Comparison of ENCODE assay signal across 8 mouse cellular contexts in genomic region chr3:88738641-88739040, GRCm38 (mm10). TPM values are rescaled to one million over a fixed set of nuclear protein-coding genes. Genes with fewer than 3 reads are reported as not detected.
DNase-seq lines count a peak whose midpoint lies in the region; ATAC-seq and TF ChIP-seq lines count a peak whose summit lies in the region.

No protein-coding gene starts in this region.

- peak; percentile 49 to 61 for DNase-seq in left cerebral cortex, adult 18-20 months (ENCODE audit: low spot score in 2 of 2)
- DNase-seq in left cerebral cortex, postnatal 36 days (ENCODE audit: low spot score in 2 of 2) = no peak
- DNase-seq in ES-E14 (ENCODE audit: low read depth, low spot score) = peak; percentile 67
- DNase-seq in adrenal gland, postnatal 36 days = peak; percentile 78 to 81
- DNase-seq in gastrocnemius, adult 18-20 months (ENCODE audit: low spot score) = peak; percentile 62
- peak; percentile 48 for DNase-seq in left cerebral cortex, postnatal 4 days

- no peak overlapping the region for H3K4me3 ChIP-seq in ES-E14 (ENCODE audit: insufficient read depth in 1 of 2, low read depth in 1 of 2, low read length in 2 of 2, poor library complexity in 1 of 2, severe bottlenecking in 1 of 2)
- H3K4me3 ChIP-seq in olfactory bulb, adult 2 months (ENCODE audit: insufficient read depth, low read depth, low read length) = no peak overlapping the region
- no peak overlapping the region for H3K4me3 ChIP-seq in forebrain, embryonic 13.5 days

- 49% methylated on average over 3 of the region's 3 CpGs for WGBS in olfactory bulb, adult 2 months
- WGBS in forebrain, embryonic 13.5 days = 61% methylated on average over 3 of the region's 3 CpGs

- no peaks in the 10 kb centered on the region for H3K36me3 ChIP-seq in ES-E14 (ENCODE audit: control insufficient read depth, insufficient read depth, low read length, poor library complexity, severe bottlenecking)
- peaks cover 69% of the 10 kb centered on the region for H3K36me3 ChIP-seq in forebrain, embryonic 13.5 days (ENCODE audit: poor library complexity, severe bottlenecking)

- no peak overlapping the region for H3K9ac ChIP-seq in ES-E14 (ENCODE audit: insufficient read depth, low read depth, low read length, poor library complexity, severe bottlenecking)
- no peak overlapping the region for H3K9ac ChIP-seq in forebrain, embryonic 13.5 days

- no peaks in the 10 kb centered on the region for H3K4me1 ChIP-seq in ES-E14 (ENCODE audit: control insufficient read depth in 2 of 2, insufficient read depth in 2 of 2, low read length in 2 of 2, poor library complexity in 1 of 2)
- peaks cover 3% of the 10 kb centered on the region; the same call in 1 of the 2 replicates for H3K4me1 ChIP-seq in olfactory bulb, adult 2 months (ENCODE audit: control insufficient read depth, insufficient read depth, low read length)
- no peaks in the 10 kb centered on the region for H3K4me1 ChIP-seq in forebrain, embryonic 13.5 days

- no peak overlapping the region for H3K27ac ChIP-seq in ES-E14 (ENCODE audit: insufficient read depth, low read depth, low read length, poor library complexity, severe bottlenecking)
- no peak overlapping the region for H3K27ac ChIP-seq in olfactory bulb, adult 2 months (ENCODE audit: insufficient read depth, low read depth, low read length)
- no peak overlapping the region for H3K27ac ChIP-seq in forebrain, embryonic 13.5 days

- in situ Hi-C loops in ES-E14 (cut with MboI; ENCODE audit: low sequenced_read_pairs in 2 of 2, unreplicated experiment in 2 of 2) = no loop called here

- H3K9me3 ChIP-seq in ES-E14 (ENCODE audit: control insufficient read depth, insufficient read depth, low read depth, low read length) = peaks cover 2% of the 10 kb centered on the region; the same call in 1 of the 2 replicates
- H3K9me3 ChIP-seq in forebrain, embryonic 13.5 days (replicated peaks) = no peaks in the 10 kb centered on the region

- no peak for ATAC-seq in forebrain, embryonic 13.5 days

- intact Hi-C loops in left cerebral cortex, postnatal 36 days (cut with DNase I) = loop anchor here (5.0 kb wide), 1 partner anchor 146 kb away; no protein-coding TSS in a partner anchor
- intact Hi-C loops in left cerebral cortex, postnatal 4 days (cut with DNase I) = no loop called here

- H3K4me2 ChIP-seq in forebrain, embryonic 13.5 days = no peak overlapping the region

- TF ChIP-seq CTCF in olfactory bulb, adult 2 months (IDR thresholded peaks at IDR 0.05; ENCODE audit: insufficient read depth, low read depth, low read length) = peak; percentile 29; the same call in 1 of the 2 replicates

- TF ChIP-seq POLR2A in olfactory bulb, adult 2 months (IDR thresholded peaks at IDR 0.05; ENCODE audit: insufficient read depth, low read depth, low read length) = no peak

- H3K27me3 ChIP-seq in forebrain, embryonic 13.5 days = no peaks in the 10 kb centered on the region

TF ChIP-seq in ES-E14, 5 proteins besides CTCF, POLR2A, EP300 and RAD21:
- TF ChIP-seq HCFC1 (IDR thresholded peaks at IDR 0.05; ENCODE audit: borderline replicate concordance, insufficient read depth, low read length) (0 out of 2 replicates have a peak, but pooled peaks have one; percentile 29), ZNF384 (IDR thresholded peaks at IDR 0.05; ENCODE audit: low read depth, low read length) (no peak), CHD2 (IDR thresholded peaks at IDR 0.05; ENCODE audit: low read depth, low read length) (no peak), MAFK (IDR thresholded peaks at IDR 0.05; ENCODE audit: insufficient read depth, low read depth, low read length) (no peak), ZC3H11A (IDR thresholded peaks at IDR 0.05; ENCODE audit: borderline replicate concordance, low read depth, low read length) (peak; percentile 49; the same call in 1 of the 2 replicates)

RNA-seq across cellular contexts. Expression of gene Rit1, which starts 22.0 kb away (rescaled TPM):
- total RNA-seq in left cerebral cortex, adult 18-20 months (2021) = 10 to 100 TPM; 41.4 to 42.9 TPM
- total RNA-seq in left cerebral cortex, postnatal 36 days (2021) = 10 to 100 TPM; 47.9 to 51.3 TPM
- 10.7 and 18.3 TPM in 2 replicates for total RNA-seq in ES-E14 (2012; rRNA removed)
- total RNA-seq in adrenal gland, postnatal 36 days (2021) = 10 to 100 TPM; 49.9 to 58.4 TPM
- 10 to 100 TPM; 18.0 to 22.4 TPM for total RNA-seq in gastrocnemius, adult 18-20 months (2021)
- 10 to 100 TPM; 45.0 to 46.9 TPM for total RNA-seq in left cerebral cortex, postnatal 4 days (2021)
- polyA plus RNA-seq in olfactory bulb, adult 2 months (2012; ENCODE audit: insufficient read depth, insufficient read length, low replicate concordance, missing spikeins) = not detected in 2 replicates
- 49.5 and 52.6 TPM in 2 replicates for polyA plus RNA-seq in forebrain, embryonic 13.5 days (2015; fragmentation: Nextera tagmentation; extraction: Ambion mirVana)

RNA-seq across cellular contexts. Expression of gene Syt11, which starts 36.3 kb away (rescaled TPM):
- total RNA-seq in left cerebral cortex, adult 18-20 months (2021) = 100 to 1,000 TPM; 511 to 528 TPM
- total RNA-seq in left cerebral cortex, postnatal 36 days (2021) = 100 to 1,000 TPM; 498 to 620 TPM
- 12.4 and 13.9 TPM in 2 replicates for total RNA-seq in ES-E14 (2012; rRNA removed)
- total RNA-seq in adrenal gland, postnatal 36 days (2021) = 1 to 10 TPM; 6.0 to 9.4 TPM
- 1 to 10 TPM; 3.7 to 4.6 TPM for total RNA-seq in gastrocnemius, adult 18-20 months (2021)
- total RNA-seq in left cerebral cortex, postnatal 4 days (2021) = 100 to 1,000 TPM; 238 to 268 TPM
- 88.7 and 382 TPM in 2 replicates for polyA plus RNA-seq in olfactory bulb, adult 2 months (2012; ENCODE audit: insufficient read depth, insufficient read length, low replicate concordance, missing spikeins)
- polyA plus RNA-seq in forebrain, embryonic 13.5 days (2015; fragmentation: Nextera tagmentation; extraction: Ambion mirVana) = 218 and 237 TPM in 2 replicates

RNA-seq across cellular contexts. Expression of gene Khdc4, which starts 53.0 kb away (rescaled TPM):
- 10 to 100 TPM; 56.8 to 57.8 TPM for total RNA-seq in left cerebral cortex, adult 18-20 months (2021)
- total RNA-seq in left cerebral cortex, postnatal 36 days (2021) = 10 to 100 TPM; 42.4 to 63.2 TPM
- 85.5 and 112 TPM in 2 replicates for total RNA-seq in ES-E14 (2012; rRNA removed)
- 10 to 100 TPM; 46.5 to 64.3 TPM for total RNA-seq in adrenal gland, postnatal 36 days (2021)
- 10 to 100 TPM; 18.7 to 23.4 TPM for total RNA-seq in gastrocnemius, adult 18-20 months (2021)
- 10 to 100 TPM; 76.3 to 78.3 TPM for total RNA-seq in left cerebral cortex, postnatal 4 days (2021)
- 301 TPM in 1 of 2 replicates, not detected in the other for polyA plus RNA-seq in olfactory bulb, adult 2 months (2012; ENCODE audit: insufficient read depth, insufficient read length, low replicate concordance, missing spikeins)
- 97.8 and 102 TPM in 2 replicates for polyA plus RNA-seq in forebrain, embryonic 13.5 days (2015; fragmentation: Nextera tagmentation; extraction: Ambion mirVana)

Comparison
In these comparisons a context has a peak if more than half of its experiments do, and no peak if none do; other contexts are left out.
1. DNase-seq: peak in left cerebral cortex, adult 18-20 months (2 of 2), ES-E14 (single experiment), adrenal gland, postnatal 36 days (2 of 2), gastrocnemius, adult 18-20 months (single experiment) and left cerebral cortex, postnatal 4 days (single experiment); none in left cerebral cortex, postnatal 36 days (0 of 2).
2. RNA of gene Syt11, which starts 36.3 kb away (total RNA-seq): 498 to 620 TPM in left cerebral cortex, postnatal 36 days, 511 to 528 TPM in left cerebral cortex, adult 18-20 months and 238 to 268 TPM in left cerebral cortex, postnatal 4 days; 12.4 to 13.9 TPM in ES-E14, 6.0 to 9.4 TPM in adrenal gland, postnatal 36 days and 3.7 to 4.6 TPM in gastrocnemius, adult 18-20 months; every median in the first group is over 10 times any median in the second.